Mouse (Mus musculus) G1E (cell line): ENCODE results near the gene Kalrn. TPM values are rescaled to one million over a fixed set of nuclear protein-coding genes. Genes with fewer than 3 reads are reported as not detected.
A peak's percentile ranks its signal among the peaks of the same experiment; 100 is the strongest.

Experiments used
- ATAC-seq: 2 replicates; pipeline ENCODE4 v1.8.0; 2016; ENCODE audit warnings: mild to moderate bottlenecking; ENCODE audit not compliant: insufficient number of reproducible peaks, poor library complexity, low FRiP score, severe bottlenecking; ENCODE audit errors: extremely low read depth
- DNase-seq: peaks from one replicate; pipeline ENCODE4 v3.0.0; 2012; ENCODE audit warnings: low spot score
- H3K27me3 ChIP-seq: 2 replicates; pipeline ENCODE4 v1.6.1; 2012; ENCODE audit warnings: mild to moderate bottlenecking, low read length, inconsistent platforms; ENCODE audit not compliant: insufficient read depth
- H3K36me3 ChIP-seq: replicated peaks from 2 replicates; pipeline ENCODE3; 2012; ENCODE audit warnings: mild to moderate bottlenecking, inconsistent platforms
- H3K4me1 ChIP-seq: 2 replicates; pipeline ENCODE4 v1.6.1; 2012; ENCODE audit warnings: low read depth, low read length, inconsistent platforms, mixed read lengths; ENCODE audit not compliant: insufficient read depth
- H3K4me3 ChIP-seq: 2 replicates; pipeline ENCODE4 v1.5.1; 2012; ENCODE audit warnings: low read depth, mild to moderate bottlenecking, inconsistent platforms, low read length, moderate library complexity, mixed read lengths
- H3K9me3 ChIP-seq: replicated peaks from 2 replicates; pipeline ENCODE4 v1.6.1; 2012; ENCODE audit warnings: inconsistent platforms
- CTCF ChIP-seq: IDR thresholded peaks from 2 replicates; pipeline ENCODE4 v1.5.1; 2012; ENCODE audit warnings: low read depth, low read length, inconsistent platforms, mixed read lengths
- GATA1 ChIP-seq: IDR thresholded peaks from 2 replicates; pipeline ENCODE4 v1.6.1; 2012; ENCODE audit warnings: borderline replicate concordance, low read length, inconsistent platforms, mixed read lengths
- GATA2 ChIP-seq: IDR thresholded peaks from 2 replicates; pipeline ENCODE4 v1.6.1; 2012; ENCODE audit warnings: low read depth, low read length, inconsistent platforms, borderline replicate concordance
- POLR2AphosphoS5 ChIP-seq: IDR thresholded peaks from 2 replicates; pipeline ENCODE4 v1.6.1; 2012; ENCODE audit warnings: low read depth, low read length, inconsistent platforms; ENCODE audit not compliant: insufficient replicate concordance
- TAL1 ChIP-seq: conservative IDR thresholded peaks from 2 replicates; pipeline ENCODE4 v1.6.1; 2012; ENCODE audit warnings: low read depth, low read length, inconsistent platforms, mixed read lengths
- polyA plus RNA-seq: library from polyadenylated mRNA; stranded (reverse); fragments of >175 nt; gene quantifications from 2 replicates; pipeline ENCODE4 v1.2.3, GENCODE M21; 2012
- total RNA-seq, 2 experiments: library from RNA; stranded (forward) in 1 of 2; stranded (reverse) in 1 of 2; fragments of 200-1000 nt in 1 of 2; fragments of >200 nt in 1 of 2; fragmentation: Nextera tagmentation in 1 of 2; gene quantifications; 2 replicates each; pipeline ENCODE4 v1.2.3; 2014 to 2017

Kalrn gene
- total and polyA plus RNA-seq, 3 experiments, result 0.88 to 2.8 (median 1.8) TPM

- DNase-seq (no peak), ATAC-seq (no peak)
- no peak for TF ChIP-seq TAL1
- no peak for TF ChIP-seq CTCF
- no peak for TF ChIP-seq GATA2
- no peak for TF ChIP-seq GATA1
- no peak for TF ChIP-seq POLR2AphosphoS5
- Histone ChIP-seq H3K27me3 (peaks cover 68% of the 10 kb centered on the region), H3K4me1 (peaks cover 84% of the 10 kb centered on the region), H3K4me3 (no peak overlapping the region; the same call in 1 of the 2 replicates), H3K9me3 (no peaks in the 10 kb centered on the region), H3K36me3 (no peaks in the 10 kb centered on the region)
Observed at GRCm38 (mm10) chr16:34049361-34049760, 524.0 kb downstream of the Kalrn start.

GRCm38 (mm10) chr16:34048232-34048631 is 525.1 kb downstream of the Kalrn start:
- no peak overlapping the region for H3K4me3 ChIP-seq

DNA sequence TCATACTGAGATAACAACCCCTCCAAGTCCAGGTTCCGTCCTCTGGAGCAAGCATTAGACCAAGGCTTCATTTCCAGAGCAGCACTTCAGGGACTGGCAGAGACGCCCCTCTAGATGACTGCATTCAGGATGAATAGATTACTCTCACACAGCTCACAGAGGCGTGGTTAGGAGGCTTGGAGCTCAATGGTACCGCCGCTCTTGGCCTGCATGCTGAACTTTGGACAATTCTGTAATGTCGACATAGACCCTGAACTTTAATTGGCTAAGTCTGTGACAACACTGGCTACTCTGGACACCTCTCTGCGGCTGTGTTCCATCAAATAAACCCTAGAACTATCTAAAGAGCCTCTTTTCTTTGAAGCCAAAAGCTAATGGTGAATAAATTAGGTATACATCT is 525.8 kb downstream of the Kalrn start:
- Histone ChIP-seq H3K4me3 (peak overlapping the region; percentile 15; the same call in 1 of the 2 replicates), H3K36me3 (no peaks in the 10 kb centered on the region), H3K4me1 (peaks cover 79% of the 10 kb centered on the region), H3K9me3 (no peaks in the 10 kb centered on the region), H3K27me3 (peaks cover 71% of the 10 kb centered on the region)
- ATAC-seq, result no peak; the same call in 1 of the 2 replicates
- TF ChIP-seq CTCF (no peak), GATA1 (no peak), GATA2 (no peak), TAL1 (no peak), POLR2AphosphoS5 (no peak)
- no peak for DNase-seq

More at GRCm38 (mm10) chr16:34048232-34048631, 525.1 kb downstream of the Kalrn start:
- no peaks in the 10 kb centered on the region for H3K36me3 ChIP-seq
- H3K27me3 ChIP-seq, result peaks cover 72% of the 10 kb centered on the region
- DNase-seq, result no peak
- no peak for TF ChIP-seq POLR2AphosphoS5
- TF ChIP-seq GATA1, result no peak
- no peak for TF ChIP-seq CTCF
- TF ChIP-seq TAL1, result no peak
- no peak for TF ChIP-seq GATA2
- ATAC-seq, result no peak
- peaks cover 85% of the 10 kb centered on the region for H3K4me1 ChIP-seq
- H3K9me3 ChIP-seq, result no peaks in the 10 kb centered on the region

DNA sequence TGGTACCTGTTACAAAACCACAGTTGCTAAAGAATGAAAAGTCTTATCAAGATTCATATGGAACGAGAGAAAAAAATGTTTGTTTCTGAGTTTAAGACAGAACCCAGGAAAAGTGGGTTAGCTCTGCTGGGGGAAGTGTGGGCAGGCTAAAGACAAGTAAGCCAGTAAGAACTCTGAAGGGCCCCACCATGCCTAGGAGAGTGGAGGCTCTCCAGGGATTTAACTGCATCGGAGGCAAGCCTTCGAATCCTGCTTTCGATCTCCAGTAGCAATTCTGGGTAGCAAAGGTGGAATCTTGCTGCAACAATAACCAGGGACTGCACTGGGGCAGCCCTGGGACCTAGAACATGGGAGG is 526.3 kb downstream of the Kalrn start:
- H3K36me3 ChIP-seq, result no peaks in the 10 kb centered on the region
- no peak for DNase-seq
- peaks cover 76% of the 10 kb centered on the region for H3K4me1 ChIP-seq
- H3K27me3 ChIP-seq, result peaks cover 71% of the 10 kb centered on the region
- H3K9me3 ChIP-seq, result no peaks in the 10 kb centered on the region
- no peak for ATAC-seq
- no peak overlapping the region; the same call in 1 of the 2 replicates for H3K4me3 ChIP-seq
- TF ChIP-seq TAL1 (peak; percentile 10; the same call in 1 of the 2 replicates), GATA2 (no peak)

- Histone ChIP-seq H3K9me3 (no peaks in the 10 kb centered on the region), H3K27me3 (peaks cover 71% of the 10 kb centered on the region), H3K36me3 (no peaks in the 10 kb centered on the region), H3K4me3 (no peak overlapping the region; the same call in 1 of the 2 replicates), H3K4me1 (peaks cover 75% of the 10 kb centered on the region)
- TF ChIP-seq CTCF, result no peak
- TF ChIP-seq GATA2, result no peak
- no peak for TF ChIP-seq GATA1
- peak; percentile 69 for TF ChIP-seq TAL1
- no peak for TF ChIP-seq POLR2AphosphoS5
- ATAC-seq, result peak; percentile 71
- no peak for DNase-seq
Observed at GRCm38 (mm10) chr16:34046268-34047005, 526.9 kb downstream of the Kalrn start.

GRCm38 (mm10) chr16:34044539-34044938 is 528.8 kb downstream of the Kalrn start:
- Histone ChIP-seq H3K4me1 (peaks cover 75% of the 10 kb centered on the region), H3K9me3 (no peaks in the 10 kb centered on the region), H3K36me3 (no peaks in the 10 kb centered on the region), H3K4me3 (no peak overlapping the region), H3K27me3 (peaks cover 64% of the 10 kb centered on the region)
- DNase-seq (no peak), ATAC-seq (no peak)
- TF ChIP-seq TAL1 (no peak), GATA1 (no peak), CTCF (no peak), POLR2AphosphoS5 (no peak), GATA2 (no peak)
